Mouse (Mus musculus): ENCODE data around the gene Pla2g6. TPM values are rescaled to one million over a fixed set of nuclear protein-coding genes. Genes with fewer than 3 reads are reported as not detected.

Gene Pla2g6
- polyA plus RNA-seq, 1 experiment = 303 TPM

GRCm38 (mm10) chr15:79328939-79329275, 717 bp upstream of the Pla2g6 start:
- H3K4me3 ChIP-seq (ENCODE audit: control insufficient read depth, low read depth, low read length) = peak overlapping the region; percentile 92
- H3K4me1 ChIP-seq (ENCODE audit: control insufficient read depth, insufficient read depth, low read length) = peaks cover 23% of the 10 kb centered on the region
- no peak for TF ChIP-seq CTCF (IDR thresholded peaks at IDR 0.05; ENCODE audit: control insufficient read depth, insufficient read depth, insufficient replicate concordance, low read depth, low read length)
- no peak for TF ChIP-seq POLR2A (IDR thresholded peaks at IDR 0.05; ENCODE audit: control insufficient read depth, low read depth, low read length)
- no peaks in the 10 kb centered on the region for H3K27me3 ChIP-seq (ENCODE audit: control insufficient read depth, insufficient read depth, low read length)
- H3K27ac ChIP-seq (ENCODE audit: control insufficient read depth, insufficient read depth, low read depth, low read length) = peak overlapping the region; percentile 41; the same call in 1 of the 2 replicates
- no peaks in the 10 kb centered on the region for H3K36me3 ChIP-seq (ENCODE audit: control insufficient read depth, insufficient read depth, low read length)

GRCm38 (mm10) chr15:79326971-79327961, 924 bp downstream of the Pla2g6 start:
- TF ChIP-seq CTCF (IDR thresholded peaks at IDR 0.05; ENCODE audit: control insufficient read depth, insufficient read depth, insufficient replicate concordance, low read depth, low read length) (no peak), POLR2A (IDR thresholded peaks at IDR 0.05; ENCODE audit: control insufficient read depth, low read depth, low read length) (no peak; the same call in 1 of the 2 replicates)
- peak overlapping the region; percentile 92 for H3K4me3 ChIP-seq (ENCODE audit: control insufficient read depth, low read depth, low read length)
- H3K27ac ChIP-seq (ENCODE audit: control insufficient read depth, insufficient read depth, low read depth, low read length) = peak overlapping the region; percentile 90
- H3K27me3 ChIP-seq (ENCODE audit: control insufficient read depth, insufficient read depth, low read length) = no peaks in the 10 kb centered on the region
- H3K36me3 ChIP-seq (ENCODE audit: control insufficient read depth, insufficient read depth, low read length) = no peaks in the 10 kb centered on the region
- peaks cover 23% of the 10 kb centered on the region for H3K4me1 ChIP-seq (ENCODE audit: control insufficient read depth, insufficient read depth, low read length)

- Histone ChIP-seq H3K27ac (ENCODE audit: control insufficient read depth, insufficient read depth, low read depth, low read length) (no peak overlapping the region), H3K4me3 (ENCODE audit: control insufficient read depth, low read depth, low read length) (no peak overlapping the region), H3K36me3 (ENCODE audit: control insufficient read depth, insufficient read depth, low read length) (no peaks in the 10 kb centered on the region), H3K4me1 (ENCODE audit: control insufficient read depth, insufficient read depth, low read length) (peaks cover 23% of the 10 kb centered on the region), H3K27me3 (ENCODE audit: control insufficient read depth, insufficient read depth, low read length) (no peaks in the 10 kb centered on the region)
- TF ChIP-seq CTCF (IDR thresholded peaks at IDR 0.05; ENCODE audit: control insufficient read depth, insufficient read depth, insufficient replicate concordance, low read depth, low read length) = no peak
- TF ChIP-seq POLR2A (IDR thresholded peaks at IDR 0.05; ENCODE audit: control insufficient read depth, low read depth, low read length) = no peak
Measured at GRCm38 (mm10) chr15:79326264-79326663, 1.9 kb downstream of the Pla2g6 start.

- Histone ChIP-seq H3K36me3 (ENCODE audit: control insufficient read depth, insufficient read depth, low read length) (no peaks in the 10 kb centered on the region), H3K27ac (ENCODE audit: control insufficient read depth, insufficient read depth, low read depth, low read length) (no peak overlapping the region), H3K4me1 (ENCODE audit: control insufficient read depth, insufficient read depth, low read length) (peaks cover 23% of the 10 kb centered on the region), H3K27me3 (ENCODE audit: control insufficient read depth, insufficient read depth, low read length) (no peaks in the 10 kb centered on the region), H3K4me3 (ENCODE audit: control insufficient read depth, low read depth, low read length) (no peak overlapping the region)
- no peak for TF ChIP-seq POLR2A (IDR thresholded peaks at IDR 0.05; ENCODE audit: control insufficient read depth, low read depth, low read length)
Measured at GRCm38 (mm10) chr15:79325742-79326141, 2.4 kb downstream of the Pla2g6 start.

- no peak for TF ChIP-seq POLR2A (IDR thresholded peaks at IDR 0.05; ENCODE audit: control insufficient read depth, low read depth, low read length)
- TF ChIP-seq CTCF (IDR thresholded peaks at IDR 0.05; ENCODE audit: control insufficient read depth, insufficient read depth, insufficient replicate concordance, low read depth, low read length) = no peak
- Histone ChIP-seq H3K27me3 (ENCODE audit: control insufficient read depth, insufficient read depth, low read length) (no peaks in the 10 kb centered on the region), H3K4me3 (ENCODE audit: control insufficient read depth, low read depth, low read length) (no peak overlapping the region), H3K4me1 (ENCODE audit: control insufficient read depth, insufficient read depth, low read length) (peaks cover 20% of the 10 kb centered on the region), H3K27ac (ENCODE audit: control insufficient read depth, insufficient read depth, low read depth, low read length) (no peak overlapping the region; the same call in 1 of the 2 replicates), H3K36me3 (ENCODE audit: control insufficient read depth, insufficient read depth, low read length) (no peaks in the 10 kb centered on the region; the same call in 1 of the 2 replicates)
Measured at GRCm38 (mm10) chr15:79324373-79324772, 3.8 kb downstream of the Pla2g6 start.

- Histone ChIP-seq H3K27ac (ENCODE audit: control insufficient read depth, insufficient read depth, low read depth, low read length) (peak overlapping the region; percentile 29), H3K27me3 (ENCODE audit: control insufficient read depth, insufficient read depth, low read length) (no peaks in the 10 kb centered on the region), H3K36me3 (ENCODE audit: control insufficient read depth, insufficient read depth, low read length) (no peaks in the 10 kb centered on the region; the same call in 1 of the 2 replicates), H3K4me1 (ENCODE audit: control insufficient read depth, insufficient read depth, low read length) (peaks cover 20% of the 10 kb centered on the region), H3K4me3 (ENCODE audit: control insufficient read depth, low read depth, low read length) (no peak overlapping the region)
- no peak for TF ChIP-seq CTCF (IDR thresholded peaks at IDR 0.05; ENCODE audit: control insufficient read depth, insufficient read depth, insufficient replicate concordance, low read depth, low read length)
- no peak for TF ChIP-seq POLR2A (IDR thresholded peaks at IDR 0.05; ENCODE audit: control insufficient read depth, low read depth, low read length)
Measured at GRCm38 (mm10) chr15:79323791-79324155, 4.4 kb downstream of the Pla2g6 start.

GRCm38 (mm10) chr15:79322991-79323790, 5.0 kb downstream of the Pla2g6 start:
- TF ChIP-seq POLR2A (IDR thresholded peaks at IDR 0.05; ENCODE audit: control insufficient read depth, low read depth, low read length) (0 out of 2 replicates have a peak, but pooled peaks have one; percentile 19), CTCF (IDR thresholded peaks at IDR 0.05; ENCODE audit: control insufficient read depth, insufficient read depth, insufficient replicate concordance, low read depth, low read length) (no peak)
- peak overlapping the region; percentile 33 for H3K4me3 ChIP-seq (ENCODE audit: control insufficient read depth, low read depth, low read length)
- H3K4me1 ChIP-seq (ENCODE audit: control insufficient read depth, insufficient read depth, low read length) = peaks cover 20% of the 10 kb centered on the region
- no peaks in the 10 kb centered on the region; the same call in 1 of the 2 replicates for H3K36me3 ChIP-seq (ENCODE audit: control insufficient read depth, insufficient read depth, low read length)
- H3K27me3 ChIP-seq (ENCODE audit: control insufficient read depth, insufficient read depth, low read length) = no peaks in the 10 kb centered on the region
- peak overlapping the region; percentile 29 for H3K27ac ChIP-seq (ENCODE audit: control insufficient read depth, insufficient read depth, low read depth, low read length)

Data from testis, adult 2 months (tissue).